Mouse (Mus musculus) large intestine, adult 2 months (tissue): ENCODE data around the gene Serinc5. TPM values are rescaled to one million over a fixed set of nuclear protein-coding genes. Genes with fewer than 3 reads are reported as not detected.

Experiments used
- DNase-seq: peaks from one replicate; pipeline ENCODE4 v3.0.0-alpha.2; 2012; ENCODE audit warnings: low read depth, low spot score
- WGBS: fragments of 180-500 bp; shearing (Covaris S2); methylation state at CpG from one replicate; pipeline ENCODE4 v1.1.7; 2018; 5-methylcytosine and 5-hydroxymethylcytosine counted together
- polyA plus RNA-seq: library from polyadenylated mRNA; depleted of rRNA; stranded (reverse); fragments of >200 nt; gene quantifications from 2 replicates; pipeline ENCODE4 v1.2.3, GENCODE M21; 2012

Serinc5 gene
- polyA plus RNA-seq, 1 experiment = 9.2 TPM

- 60% methylated on average over 5 of the region's 5 CpGs for WGBS
- no peak for DNase-seq
Measured at GRCm38 (mm10) chr13:92696491-92696939, 85.6 kb downstream of the Serinc5 start.

GRCm38 (mm10) chr13:92697141-92697540, 86.2 kb downstream of the Serinc5 start:
- no peak for DNase-seq
- 70% methylated on average over 4 of the region's 4 CpGs for WGBS

GRCm38 (mm10) chr13:92698781-92699180, 87.9 kb downstream of the Serinc5 start:
- DNase-seq = no peak
- WGBS = 81% methylated on average over 9 of the region's 9 CpGs

- WGBS = 69% methylated on average over 6 of the region's 6 CpGs
- no peak for DNase-seq
Measured at GRCm38 (mm10) chr13:92699395-92699794, 88.5 kb downstream of the Serinc5 start.

- WGBS = 76% methylated on average over 5 of the region's 5 CpGs
Measured at GRCm38 (mm10) chr13:92702035-92702434, 91.1 kb downstream of the Serinc5 start.

GRCm38 (mm10) chr13:92703241-92704027, 92.5 kb downstream of the Serinc5 start:
- 79% methylated on average over 8 of the region's 8 CpGs for WGBS
- no peak for DNase-seq

More at GRCm38 (mm10) chr13:92702035-92702434, 91.1 kb downstream of the Serinc5 start:
- no peak for DNase-seq

GRCm38 (mm10) chr13:92704189-92704588, 93.3 kb downstream of the Serinc5 start:
- WGBS = 73% methylated on average over 7 of the region's 7 CpGs
- no peak for DNase-seq

GRCm38 (mm10) chr13:92705016-92705535, 94.2 kb downstream of the Serinc5 start:
- DNase-seq = no peak
- 95% methylated on average over 7 of the region's 7 CpGs for WGBS

- 82% methylated on average over 9 of the region's 9 CpGs for WGBS
- DNase-seq = no peak
Measured at GRCm38 (mm10) chr13:92706342-92707061, 95.6 kb downstream of the Serinc5 start.

- 81% methylated on average over 2 of the region's 2 CpGs for WGBS
- DNase-seq = no peak
Measured at GRCm38 (mm10) chr13:92707941-92708340, 97.0 kb downstream of the Serinc5 start.

- WGBS = 85% methylated on average over 1 of the region's 1 CpGs
- DNase-seq = no peak
Measured at GRCm38 (mm10) chr13:92708466-92708865, 97.6 kb downstream of the Serinc5 start.

- WGBS = 77% methylated on average over 3 of the region's 3 CpGs
- DNase-seq = no peak
Measured at GRCm38 (mm10) chr13:92709535-92709934, 98.6 kb downstream of the Serinc5 start.

GRCm38 (mm10) chr13:92710361-92710760, 99.5 kb downstream of the Serinc5 start:
- WGBS = 74% methylated on average over 1 of the region's 1 CpGs
- DNase-seq = no peak

GRCm38 (mm10) chr13:92711821-92712220, 100.9 kb downstream of the Serinc5 start:
- WGBS = 69% methylated on average over 1 of the region's 1 CpGs
- DNase-seq = no peak

- no peak for DNase-seq
- whole genome bisulfite sequencing = 92% methylated on average over 4 of the region's 4 CpGs
Measured at GRCm38 (mm10) chr13:92712619-92713018, 101.7 kb downstream of the Serinc5 start.

GRCm38 (mm10) chr13:92717851-92718665, 107.2 kb downstream of the Serinc5 start:
- no peak for DNase-seq
- 89% methylated on average over 3 of the region's 3 CpGs for WGBS

- WGBS = 83% methylated on average over 4 of the region's 4 CpGs
- no peak for DNase-seq
Measured at GRCm38 (mm10) chr13:92721006-92721405, 110.1 kb downstream of the Serinc5 start.

GRCm38 (mm10) chr13:92722389-92722788, 111.5 kb downstream of the Serinc5 start:
- WGBS = 38% methylated on average over 5 of the region's 5 CpGs
- no peak for DNase-seq

GRCm38 (mm10) chr13:92729811-92730210, 118.9 kb downstream of the Serinc5 start:
- WGBS = 35% methylated on average over 13 of the region's 13 CpGs
- DNase-seq = no peak

GRCm38 (mm10) chr13:92731811-92732210, 120.9 kb downstream of the Serinc5 start:
- 78% methylated on average over 6 of the region's 6 CpGs for WGBS
- no peak for DNase-seq
